Mouse (Mus musculus): ENCODE measurements around the gene Map3k15.

DNA sequence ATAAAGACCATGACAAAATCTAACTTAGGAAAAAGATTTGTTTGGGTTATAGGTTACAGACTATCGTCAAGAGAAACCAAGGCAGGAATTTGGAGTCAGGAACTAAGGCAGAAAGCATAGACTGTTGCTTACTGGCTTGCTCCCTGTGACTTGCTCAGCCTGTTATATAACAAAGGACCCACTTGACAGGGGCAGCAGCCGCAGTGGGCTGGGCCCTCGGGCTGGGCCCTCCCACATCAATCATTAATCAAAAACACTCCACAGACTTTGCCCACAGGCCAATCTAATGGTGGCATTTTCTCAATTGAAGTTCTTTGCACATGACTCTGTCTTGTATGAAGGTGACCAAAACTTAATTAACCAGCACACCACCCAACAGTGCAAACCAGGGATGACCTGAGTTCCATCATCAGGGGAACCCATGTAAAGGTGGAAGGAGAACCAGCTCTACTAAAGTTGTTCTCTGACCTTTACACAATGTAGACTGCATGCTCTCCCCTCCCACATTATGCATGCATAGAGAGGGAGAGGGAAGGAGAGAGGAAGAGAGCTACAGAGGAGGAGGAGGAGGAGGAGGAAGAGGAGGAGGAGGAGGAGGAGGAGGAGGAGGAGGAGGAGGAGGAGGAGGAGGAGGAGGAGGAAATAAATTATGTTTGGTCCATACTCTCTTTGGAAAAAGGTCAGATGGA lies 17.0 kb upstream of the Map3k15 start:
- TF ChIP-seq POLR2A (IDR thresholded peaks at IDR 0.05; ENCODE audit: borderline replicate concordance, extremely low read depth, insufficient read depth, insufficient read length, poor library complexity, severe bottlenecking) (no peak), CTCF (IDR thresholded peaks at IDR 0.05; ENCODE audit: borderline replicate concordance, extremely low read depth, insufficient read depth, insufficient read length) (no peak)

Measured in brain, embryonic 14.5 days (tissue).